Mouse (Mus musculus): ENCODE results near the gene Lgals1. TPM values are rescaled to one million over a fixed set of nuclear protein-coding genes. Genes with fewer than 3 reads are reported as not detected.

Gene Lgals1
- total RNA-seq, 2 experiments from 2014 or later: 46.1 to 79.0 TPM

Other genes starting within 250 kb of the Lgals1 start
- gene Elfn2, start 208.0 kb upstream of the Lgals1 start, total RNA-seq (2015; ENCODE audit: low replicate concordance): not detected in 2 replicates
- 0.09 TPM in 1 of 2 replicates, not detected in the other for gene Elfn2, start 208.0 kb upstream of the Lgals1 start, total RNA-seq (2017; ENCODE audit: low replicate concordance)
- 0.38 and 1.7 TPM in 2 replicates for gene Mfng, start 153.2 kb upstream of the Lgals1 start, total RNA-seq (2015; ENCODE audit: low replicate concordance)
- 0.17 and 0.98 TPM in 2 replicates for gene Mfng, start 153.2 kb upstream of the Lgals1 start, total RNA-seq (2017; ENCODE audit: low replicate concordance)
- gene Card10, start 123.7 kb upstream of the Lgals1 start, total RNA-seq (2015; ENCODE audit: low replicate concordance): 0.58 TPM in 1 of 2 replicates, not detected in the other
- gene Card10, start 123.7 kb upstream of the Lgals1 start, total RNA-seq (2017; ENCODE audit: low replicate concordance): 0.56 TPM in 1 of 2 replicates, not detected in the other
- gene Cdc42ep1, start 84.1 kb upstream of the Lgals1 start, total RNA-seq (2015; ENCODE audit: low replicate concordance): not detected in 2 replicates
- gene Cdc42ep1, start 84.1 kb upstream of the Lgals1 start, total RNA-seq (2017; ENCODE audit: low replicate concordance): 0.70 TPM in 1 of 2 replicates, not detected in the other
- gene Lgals2, start 71.2 kb upstream of the Lgals1 start, total RNA-seq (2015; ENCODE audit: low replicate concordance): not detected in 2 replicates
- not detected in 2 replicates for gene Lgals2, start 71.2 kb upstream of the Lgals1 start, total RNA-seq (2017; ENCODE audit: low replicate concordance)
- gene Gga1, start 49.5 kb upstream of the Lgals1 start, total RNA-seq (2015; ENCODE audit: low replicate concordance): 6.5 and 17.1 TPM in 2 replicates
- gene Gga1, start 49.5 kb upstream of the Lgals1 start, total RNA-seq (2017; ENCODE audit: low replicate concordance): 3.5 and 3.7 TPM in 2 replicates
- not detected in 2 replicates for gene Gm49510, start 27.1 kb upstream of the Lgals1 start, total RNA-seq (2015; ENCODE audit: low replicate concordance)
- 0.56 and 0.77 TPM in 2 replicates for gene Gm49510, start 27.1 kb upstream of the Lgals1 start, total RNA-seq (2017; ENCODE audit: low replicate concordance)
- 13.6 and 15.2 TPM in 2 replicates for gene Sh3bp1, start 27.0 kb upstream of the Lgals1 start, total RNA-seq (2015; ENCODE audit: low replicate concordance)
- gene Sh3bp1, start 27.0 kb upstream of the Lgals1 start, total RNA-seq (2017; ENCODE audit: low replicate concordance): 4.5 and 8.8 TPM in 2 replicates
- gene Pdxp, start 12.8 kb upstream of the Lgals1 start, total RNA-seq (2015; ENCODE audit: low replicate concordance): 2.7 and 9.4 TPM in 2 replicates
- not detected in 2 replicates for gene Pdxp, start 12.8 kb upstream of the Lgals1 start, total RNA-seq (2017; ENCODE audit: low replicate concordance)
- gene Nol12, start 8.2 kb downstream of the Lgals1 start, total RNA-seq (2015; ENCODE audit: low replicate concordance): 1.5 and 6.1 TPM in 2 replicates
- 7.6 and 10.7 TPM in 2 replicates for gene Nol12, start 8.2 kb downstream of the Lgals1 start, total RNA-seq (2017; ENCODE audit: low replicate concordance)
- 42.6 and 43.6 TPM in 2 replicates for gene Triobp, start 21.0 kb downstream of the Lgals1 start, total RNA-seq (2015; ENCODE audit: low replicate concordance)
- 16.3 and 20.9 TPM in 2 replicates for gene Triobp, start 21.0 kb downstream of the Lgals1 start, total RNA-seq (2017; ENCODE audit: low replicate concordance)
- gene H1f0, start 101.7 kb downstream of the Lgals1 start, total RNA-seq (2015; ENCODE audit: low replicate concordance): 6.5 and 8.6 TPM in 2 replicates
- 8.2 and 20.5 TPM in 2 replicates for gene H1f0, start 101.7 kb downstream of the Lgals1 start, total RNA-seq (2017; ENCODE audit: low replicate concordance)
- not detected in 2 replicates for gene Galr3, start 115.2 kb downstream of the Lgals1 start, total RNA-seq (2015; ENCODE audit: low replicate concordance)
- gene Galr3, start 115.2 kb downstream of the Lgals1 start, total RNA-seq (2017; ENCODE audit: low replicate concordance): not detected in 2 replicates
- gene Ankrd54, start 136.2 kb downstream of the Lgals1 start, total RNA-seq (2015; ENCODE audit: low replicate concordance): 12.3 and 20.0 TPM in 2 replicates
- 7.5 and 11.4 TPM in 2 replicates for gene Ankrd54, start 136.2 kb downstream of the Lgals1 start, total RNA-seq (2017; ENCODE audit: low replicate concordance)
- gene Eif3l, start 148.5 kb downstream of the Lgals1 start, total RNA-seq (2015; ENCODE audit: low replicate concordance): 29.4 and 47.6 TPM in 2 replicates
- 51.3 and 56.2 TPM in 2 replicates for gene Eif3l, start 148.5 kb downstream of the Lgals1 start, total RNA-seq (2017; ENCODE audit: low replicate concordance)
- 0.77 and 1.9 TPM in 2 replicates for gene Micall1, start 182.2 kb downstream of the Lgals1 start, total RNA-seq (2015; ENCODE audit: low replicate concordance)
- 0.68 and 0.98 TPM in 2 replicates for gene Micall1, start 182.2 kb downstream of the Lgals1 start, total RNA-seq (2017; ENCODE audit: low replicate concordance)
- gene Polr2f, start 214.3 kb downstream of the Lgals1 start, total RNA-seq (2015; ENCODE audit: low replicate concordance): 16.1 and 20.7 TPM in 2 replicates
- 10.8 and 13.9 TPM in 2 replicates for gene Polr2f, start 214.3 kb downstream of the Lgals1 start, total RNA-seq (2017; ENCODE audit: low replicate concordance)
- not detected in 2 replicates for gene 1700088E04Rik, start 214.5 kb downstream of the Lgals1 start, total RNA-seq (2015; ENCODE audit: low replicate concordance)
- gene 1700088E04Rik, start 214.5 kb downstream of the Lgals1 start, total RNA-seq (2017; ENCODE audit: low replicate concordance): not detected in 2 replicates
- gene Sox10, start 238.5 kb downstream of the Lgals1 start, total RNA-seq (2015; ENCODE audit: low replicate concordance): not detected in 2 replicates
- not detected in 2 replicates for gene Sox10, start 238.5 kb downstream of the Lgals1 start, total RNA-seq (2017; ENCODE audit: low replicate concordance)